Mouse (Mus musculus) E14TG2a.4 (cell line): ENCODE results near the gene Avpr1a.
A peak's percentile ranks its signal among the peaks of the same experiment; 100 is the strongest.

Experiments
- H3K27me3 ChIP-seq: 2 replicates; pipeline ENCODE4 v1.6.1; 2014; ENCODE audit warnings: low read length, control low read depth; ENCODE audit not compliant: insufficient read depth
- H3K36me3 ChIP-seq: 2 replicates; pipeline ENCODE4 v1.6.1; 2014; ENCODE audit warnings: low read length, control low read depth; ENCODE audit not compliant: insufficient read depth
- H3K4me1 ChIP-seq: replicated peaks from 2 replicates; pipeline ENCODE4 v1.6.1; 2014; ENCODE audit warnings: low read depth, low read length, control low read depth
- H3K4me3 ChIP-seq: replicated peaks from 2 replicates; pipeline ENCODE4 v1.5.1; 2014; ENCODE audit warnings: mild to moderate bottlenecking, low read length
- H3K9me3 ChIP-seq: 2 replicates; pipeline ENCODE4 v1.6.1; 2014; ENCODE audit warnings: low read length, control low read depth
- CTCF ChIP-seq: conservative IDR thresholded peaks from 2 replicates; pipeline ENCODE4 v1.5.1; 2014; ENCODE audit warnings: low read length
- NANOG ChIP-seq: IDR thresholded peaks from 2 replicates; pipeline ENCODE4 v1.6.1; 2014; ENCODE audit warnings: borderline replicate concordance, low read length, mixed read lengths
- POU5F1 ChIP-seq: IDR thresholded peaks from 2 replicates; pipeline ENCODE4 v1.6.1; 2014; ENCODE audit warnings: low read length, borderline replicate concordance

Gene Avpr1a

GRCm38 (mm10) chr10:122447861-122448716 lies at the start of gene Avpr1a:
Avpr1a (plus strand) TSS chr10:122448499.
- Histone ChIP-seq H3K36me3 (no peaks in the 10 kb centered on the region), H3K27me3 (peaks cover 32% of the 10 kb centered on the region), H3K4me1 (peaks cover 18% of the 10 kb centered on the region), H3K4me3 (peak within 1 kb of the TSS; percentile 73), H3K9me3 (no peaks in the 10 kb centered on the region)
- TF ChIP-seq POU5F1, result no peak

DNA sequence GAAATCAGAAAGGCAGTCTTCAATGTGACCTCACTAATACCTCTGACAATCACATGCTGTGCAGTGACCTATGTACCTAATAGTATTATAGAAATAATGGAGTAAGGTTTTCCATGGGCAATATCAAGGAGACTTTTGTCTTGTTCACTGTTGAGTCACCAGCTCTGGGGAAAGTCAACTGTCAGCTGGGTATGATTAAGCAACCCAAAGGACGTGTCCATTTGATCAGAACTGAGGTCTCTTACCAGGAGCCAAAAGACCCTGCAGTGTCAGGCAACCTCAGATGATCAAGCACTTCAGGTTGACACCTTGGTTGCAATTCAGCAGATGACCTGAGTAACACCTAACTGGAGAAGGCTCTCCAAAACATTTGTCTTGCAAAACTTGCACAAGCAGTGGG lies 46.0 kb upstream of the Avpr1a start:
- H3K9me3 ChIP-seq, result no peaks in the 10 kb centered on the region
- H3K27me3 ChIP-seq, result no peaks in the 10 kb centered on the region
- no peaks in the 10 kb centered on the region for H3K4me1 ChIP-seq
- H3K36me3 ChIP-seq, result no peaks in the 10 kb centered on the region
- no peak for TF ChIP-seq CTCF
- no peak overlapping the region for H3K4me3 ChIP-seq

DNA sequence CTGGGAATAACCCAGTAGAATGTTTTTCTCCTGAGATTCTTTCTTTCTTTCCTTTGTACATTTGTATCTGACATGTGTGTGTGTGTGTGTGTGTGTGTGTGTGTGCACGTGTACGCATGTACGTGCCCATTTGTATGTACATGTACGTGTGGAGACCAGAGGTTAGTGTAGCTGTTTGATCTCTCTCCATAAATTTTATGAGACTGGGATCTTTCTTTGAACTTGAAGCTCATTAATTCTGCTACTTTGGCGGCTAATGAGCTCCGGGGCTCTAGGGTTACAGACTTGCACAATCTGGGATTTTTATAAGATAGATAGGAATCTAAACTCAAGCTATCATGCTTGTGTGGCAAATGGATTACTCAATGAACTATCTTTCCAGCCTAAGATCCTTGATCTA lies 42.0 kb upstream of the Avpr1a start:
- TF ChIP-seq CTCF (no peak), POU5F1 (no peak), NANOG (no peak)
- H3K27me3 ChIP-seq, result no peaks in the 10 kb centered on the region
- no peaks in the 10 kb centered on the region for H3K36me3 ChIP-seq
- H3K4me3 ChIP-seq, result no peak overlapping the region
- peaks cover 19% of the 10 kb centered on the region for H3K4me1 ChIP-seq
- no peaks in the 10 kb centered on the region for H3K9me3 ChIP-seq

DNA sequence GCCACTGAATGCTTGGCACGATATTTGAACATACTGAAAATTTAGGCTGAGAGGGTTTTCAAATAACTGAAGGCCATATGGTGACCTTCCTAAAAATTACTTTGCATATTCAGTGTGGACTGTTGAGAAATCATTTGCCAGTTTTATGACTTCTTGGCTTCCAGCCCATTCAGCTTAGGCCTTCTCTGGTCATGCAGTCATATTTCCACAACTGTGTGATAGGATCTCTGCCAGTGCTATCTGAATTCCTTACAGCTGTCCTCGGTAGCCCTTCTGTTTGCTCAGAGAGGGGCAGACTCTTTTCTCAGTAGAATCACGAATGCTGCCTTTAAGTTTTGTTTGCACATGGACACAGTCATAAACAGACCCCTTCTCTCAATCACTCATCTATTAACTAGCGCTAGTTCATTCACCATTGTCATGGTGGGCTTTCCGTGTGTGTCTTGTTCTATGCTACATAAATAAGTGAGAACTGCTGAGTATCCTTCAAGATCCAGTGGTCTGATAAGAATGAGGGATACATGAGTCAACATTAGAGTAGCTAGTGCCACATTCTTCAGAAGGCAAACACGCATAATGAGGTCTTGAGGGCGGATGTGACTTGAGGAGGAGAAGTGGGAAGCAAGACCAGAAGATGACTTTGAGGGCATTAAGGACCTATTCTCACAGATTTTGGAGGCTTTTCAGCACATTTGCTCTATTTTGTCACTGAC lies 39.4 kb upstream of the Avpr1a start:
- Histone ChIP-seq H3K27me3 (no peaks in the 10 kb centered on the region), H3K36me3 (no peaks in the 10 kb centered on the region), H3K4me3 (no peak overlapping the region), H3K4me1 (peaks cover 24% of the 10 kb centered on the region), H3K9me3 (peaks cover 3% of the 10 kb centered on the region; the same call in 1 of the 2 replicates)
- TF ChIP-seq NANOG, result no peak
- TF ChIP-seq CTCF, result no peak
- no peak for TF ChIP-seq POU5F1

DNA sequence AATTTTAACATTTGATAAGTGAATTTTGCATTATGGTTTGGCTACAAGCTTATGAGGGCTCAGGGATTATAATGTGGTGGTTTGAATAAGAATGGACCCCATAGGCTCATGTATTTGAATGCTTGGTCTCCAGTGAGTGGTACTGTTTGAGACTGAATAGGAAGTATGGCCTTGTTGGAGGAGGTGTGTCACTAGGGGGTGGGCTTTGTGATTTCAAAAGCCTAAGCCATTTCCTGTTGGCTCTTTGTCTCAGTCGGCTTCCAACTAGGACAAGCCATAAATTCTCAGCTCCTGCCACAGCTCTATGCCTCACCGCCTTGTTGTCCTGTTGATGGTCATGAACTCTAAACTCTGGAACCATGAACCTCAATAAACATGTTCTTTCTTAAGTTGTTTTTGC lies 37.5 kb upstream of the Avpr1a start:
- Histone ChIP-seq H3K9me3 (peaks cover 3% of the 10 kb centered on the region; the same call in 1 of the 2 replicates), H3K27me3 (no peaks in the 10 kb centered on the region), H3K4me3 (no peak overlapping the region), H3K36me3 (no peaks in the 10 kb centered on the region), H3K4me1 (peaks cover 24% of the 10 kb centered on the region)
- TF ChIP-seq POU5F1 (no peak; the same call in 1 of the 2 replicates), NANOG (peak; percentile 65), CTCF (no peak)

DNA sequence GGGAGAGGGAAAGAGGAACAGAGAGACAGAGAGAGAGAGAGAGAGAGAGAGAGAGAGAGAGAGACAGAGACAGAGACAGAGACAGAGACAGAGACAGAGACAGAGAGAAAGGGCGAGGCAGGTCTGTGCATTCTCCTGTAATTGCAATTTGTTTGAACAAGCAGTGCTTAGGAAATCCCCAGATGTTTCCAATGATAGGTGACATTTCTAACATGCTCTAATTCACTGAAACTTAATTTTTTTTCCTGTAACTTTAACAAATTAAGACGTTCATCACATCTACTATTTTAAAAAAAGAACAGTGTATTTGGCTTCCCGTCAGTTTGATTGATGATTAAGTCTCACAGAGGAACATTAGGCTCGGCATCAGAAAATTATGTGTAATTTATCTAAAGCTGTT lies 15.6 kb upstream of the Avpr1a start:
- Histone ChIP-seq H3K4me3 (no peak overlapping the region), H3K36me3 (no peaks in the 10 kb centered on the region), H3K9me3 (no peaks in the 10 kb centered on the region), H3K4me1 (no peaks in the 10 kb centered on the region), H3K27me3 (no peaks in the 10 kb centered on the region)
- TF ChIP-seq NANOG (no peak), POU5F1 (no peak), CTCF (no peak)

GRCm38 (mm10) chr10:122447275-122447674 lies 1.0 kb upstream of the Avpr1a start:
- H3K4me1 ChIP-seq, result peaks cover 18% of the 10 kb centered on the region
- H3K4me3 ChIP-seq, result no peak overlapping the region
- no peaks in the 10 kb centered on the region for H3K36me3 ChIP-seq
- no peak for TF ChIP-seq NANOG
- peak; percentile 57 for TF ChIP-seq CTCF
- no peak for TF ChIP-seq POU5F1
- H3K27me3 ChIP-seq, result peaks cover 32% of the 10 kb centered on the region
- no peaks in the 10 kb centered on the region for H3K9me3 ChIP-seq

DNA sequence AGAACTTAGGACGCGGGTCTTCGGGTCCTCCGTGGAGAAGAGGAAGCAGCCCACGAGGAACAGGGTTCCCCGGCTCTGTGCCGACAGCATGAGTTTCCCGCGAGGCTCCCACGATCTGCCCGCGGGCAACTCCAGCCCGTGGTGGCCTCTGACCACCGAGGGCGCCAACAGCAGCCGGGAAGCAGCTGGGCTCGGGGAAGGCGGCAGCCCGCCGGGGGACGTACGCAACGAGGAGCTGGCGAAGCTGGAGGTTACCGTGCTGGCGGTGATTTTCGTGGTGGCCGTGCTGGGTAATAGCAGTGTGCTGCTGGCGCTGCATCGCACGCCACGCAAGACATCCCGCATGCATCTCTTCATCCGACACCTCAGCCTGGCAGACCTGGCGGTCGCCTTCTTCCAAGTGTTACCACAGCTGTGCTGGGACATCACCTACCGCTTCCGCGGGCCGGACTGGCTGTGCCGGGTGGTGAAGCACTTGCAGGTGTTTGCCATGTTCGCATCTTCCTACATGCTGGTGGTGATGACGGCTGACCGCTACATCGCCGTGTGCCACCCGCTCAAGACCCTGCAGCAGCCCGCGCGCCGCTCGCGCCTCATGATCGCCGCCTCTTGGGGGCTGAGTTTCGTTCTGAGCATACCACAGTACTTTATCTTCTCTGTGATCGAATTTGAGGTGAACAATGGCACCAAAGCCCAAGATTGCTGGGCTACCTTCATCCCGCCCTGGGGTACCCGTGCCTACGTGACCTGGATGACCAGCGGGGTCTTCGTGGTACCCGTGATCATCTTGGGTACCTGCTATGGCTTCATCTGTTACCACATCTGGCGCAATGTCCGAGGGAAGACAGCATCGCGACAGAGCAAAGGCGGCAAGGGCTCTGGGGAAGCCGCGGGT lies 665 bp downstream of the Avpr1a start:
- TF ChIP-seq POU5F1, result no peak
- TF ChIP-seq NANOG, result no peak
- TF ChIP-seq CTCF, result no peak
- peak overlapping the region; percentile 73 for H3K4me3 ChIP-seq
- no peaks in the 10 kb centered on the region for H3K9me3 ChIP-seq
- H3K4me1 ChIP-seq, result peaks cover 18% of the 10 kb centered on the region
- peaks cover 32% of the 10 kb centered on the region for H3K27me3 ChIP-seq
- no peaks in the 10 kb centered on the region for H3K36me3 ChIP-seq
